Mouse (Mus musculus): ENCODE measurements around the gene Alg3. TPM values are rescaled to one million over a fixed set of nuclear protein-coding genes. Genes with fewer than 3 reads are reported as not detected.

Gene Alg3
- polyA plus RNA-seq (2014; fragmentation: Illumina TruSeq; extraction: RNeasy Lipid Tissue Mini Kit (QIAGEN cat#74804); ENCODE audit: low read depth, low replicate concordance): 4.7 TPM

GRCm38 (mm10) chr16:20611357-20612227 is at the start of gene Alg3, which contains the start of the genes Eef1akmt4 and Gm49333:
TSS of gene Alg3 (minus strand) at chr16:20611735.
TSS of gene Eef1akmt4 (plus strand) at chr16:20611593.
TSS of gene Gm49333 (plus strand) at chr16:20611610.

GRCm38 (mm10) chr16:20651076-20651946 is 39.8 kb upstream of the Alg3 start, which contains the start of gene Psmd2:
TSS of gene Psmd2 (plus strand) at chr16:20651652.

GRCm38 (mm10) chr16:20629731-20630634 is 18.4 kb upstream of the Alg3 start, which contains the start of gene Ece2:
TSS of gene Ece2 (plus strand) at chr16:20629828.

DNA sequence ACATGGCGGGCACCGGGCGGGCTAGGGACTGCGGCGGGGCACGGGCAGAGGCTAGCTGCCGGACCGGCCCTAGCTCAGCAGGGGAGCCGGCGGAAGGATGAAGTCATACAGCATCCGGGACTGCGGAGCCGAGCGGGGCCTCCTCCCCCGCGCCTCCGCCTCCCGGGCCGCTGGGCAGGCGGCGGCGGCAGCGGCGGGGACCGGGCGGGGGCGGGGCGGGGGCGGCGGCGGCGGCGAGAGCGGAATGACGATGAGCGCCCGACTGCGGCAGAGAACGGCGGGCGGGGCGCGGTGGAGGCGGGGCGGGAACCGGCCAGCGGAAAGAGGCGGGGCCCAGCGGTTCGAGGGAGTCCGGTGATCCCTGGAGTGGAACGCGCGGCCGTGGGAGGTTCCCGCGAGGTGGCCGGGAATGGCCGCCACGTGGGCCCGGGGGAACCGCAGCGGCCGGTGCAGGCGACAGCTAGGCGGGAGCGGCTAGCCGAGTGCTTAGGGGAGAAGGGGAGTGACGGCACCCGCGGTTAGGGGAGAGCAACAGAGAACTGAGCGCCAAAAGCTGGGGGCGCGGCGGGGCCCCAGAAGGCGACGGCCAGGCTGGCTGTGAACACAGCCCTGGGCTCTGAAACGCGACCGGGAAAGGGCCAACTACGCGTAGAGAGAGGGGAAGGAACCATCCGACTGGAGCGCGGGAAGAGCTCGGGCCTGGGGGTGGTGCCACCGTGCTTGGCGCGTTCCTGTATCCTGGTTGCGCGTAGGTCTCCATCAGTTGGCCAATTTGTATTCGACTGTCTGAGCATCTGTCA is 9.9 kb upstream of the Alg3 start, which contains the start of gene Camk2n2:
Camk2n2 (minus strand) TSS at position 97 of the 800 bp plus-strand sequence.

GRCm38 (mm10) chr16:20589366-20589938 is 22.1 kb downstream of the Alg3 start, which contains the start of gene Vwa5b2:
TSS of gene Vwa5b2 (plus strand) at chr16:20589471.

Other genes starting within 250 kb of the Alg3 start
- 30.8 TPM for gene Abcc5, start 185.3 kb downstream of the Alg3 start, polyA plus RNA-seq (2014; fragmentation: Illumina TruSeq; extraction: RNeasy Lipid Tissue Mini Kit (QIAGEN cat#74804); ENCODE audit: low read depth, low replicate concordance)
- 11.9 TPM for gene Eif2b5, start 112.9 kb downstream of the Alg3 start, polyA plus RNA-seq (2014; fragmentation: Illumina TruSeq; extraction: RNeasy Lipid Tissue Mini Kit (QIAGEN cat#74804); ENCODE audit: low read depth, low replicate concordance)
- 18.8 TPM for gene Dvl3, start 94.8 kb downstream of the Alg3 start, polyA plus RNA-seq (2014; fragmentation: Illumina TruSeq; extraction: RNeasy Lipid Tissue Mini Kit (QIAGEN cat#74804); ENCODE audit: low read depth, low replicate concordance)
- gene Ap2m1, start 76.3 kb downstream of the Alg3 start, polyA plus RNA-seq (2014; fragmentation: Illumina TruSeq; extraction: RNeasy Lipid Tissue Mini Kit (QIAGEN cat#74804); ENCODE audit: low read depth, low replicate concordance): 132 TPM
- 19.3 TPM for gene Abcf3, start 63.2 kb downstream of the Alg3 start, polyA plus RNA-seq (2014; fragmentation: Illumina TruSeq; extraction: RNeasy Lipid Tissue Mini Kit (QIAGEN cat#74804); ENCODE audit: low read depth, low replicate concordance)
- gene Vwa5b2, start 22.3 kb downstream of the Alg3 start, polyA plus RNA-seq (2014; fragmentation: Illumina TruSeq; extraction: RNeasy Lipid Tissue Mini Kit (QIAGEN cat#74804); ENCODE audit: low read depth, low replicate concordance): not detected
- 0.57 TPM for gene Eef1akmt4, start 142 bp downstream of the Alg3 start, polyA plus RNA-seq (2014; fragmentation: Illumina TruSeq; extraction: RNeasy Lipid Tissue Mini Kit (QIAGEN cat#74804); ENCODE audit: low read depth, low replicate concordance)
- gene Gm49333, start 125 bp downstream of the Alg3 start, polyA plus RNA-seq (2014; fragmentation: Illumina TruSeq; extraction: RNeasy Lipid Tissue Mini Kit (QIAGEN cat#74804); ENCODE audit: low read depth, low replicate concordance): not detected
- gene Camk2n2, start 9.6 kb upstream of the Alg3 start, polyA plus RNA-seq (2014; fragmentation: Illumina TruSeq; extraction: RNeasy Lipid Tissue Mini Kit (QIAGEN cat#74804); ENCODE audit: low read depth, low replicate concordance): 0.49 TPM
- gene Ece2, start 18.1 kb upstream of the Alg3 start, polyA plus RNA-seq (2014; fragmentation: Illumina TruSeq; extraction: RNeasy Lipid Tissue Mini Kit (QIAGEN cat#74804); ENCODE audit: low read depth, low replicate concordance): not detected
- 67.2 TPM for gene Psmd2, start 39.9 kb upstream of the Alg3 start, polyA plus RNA-seq (2014; fragmentation: Illumina TruSeq; extraction: RNeasy Lipid Tissue Mini Kit (QIAGEN cat#74804); ENCODE audit: low read depth, low replicate concordance)
- gene Eif4g1, start 56.6 kb upstream of the Alg3 start, polyA plus RNA-seq (2014; fragmentation: Illumina TruSeq; extraction: RNeasy Lipid Tissue Mini Kit (QIAGEN cat#74804); ENCODE audit: low read depth, low replicate concordance): 88.1 TPM
- gene Fam131a, start 81.5 kb upstream of the Alg3 start, polyA plus RNA-seq (2014; fragmentation: Illumina TruSeq; extraction: RNeasy Lipid Tissue Mini Kit (QIAGEN cat#74804); ENCODE audit: low read depth, low replicate concordance): not detected
- 16.5 TPM for gene Polr2h, start 105.9 kb upstream of the Alg3 start, polyA plus RNA-seq (2014; fragmentation: Illumina TruSeq; extraction: RNeasy Lipid Tissue Mini Kit (QIAGEN cat#74804); ENCODE audit: low read depth, low replicate concordance)
- not detected for gene Clcn2, start 106.0 kb upstream of the Alg3 start, polyA plus RNA-seq (2014; fragmentation: Illumina TruSeq; extraction: RNeasy Lipid Tissue Mini Kit (QIAGEN cat#74804); ENCODE audit: low read depth, low replicate concordance)
- gene Chrd, start 121.4 kb upstream of the Alg3 start, polyA plus RNA-seq (2014; fragmentation: Illumina TruSeq; extraction: RNeasy Lipid Tissue Mini Kit (QIAGEN cat#74804); ENCODE audit: low read depth, low replicate concordance): 0.24 TPM
- 0.36 TPM for gene Thpo, start 122.8 kb upstream of the Alg3 start, polyA plus RNA-seq (2014; fragmentation: Illumina TruSeq; extraction: RNeasy Lipid Tissue Mini Kit (QIAGEN cat#74804); ENCODE audit: low read depth, low replicate concordance)